Mouse (Mus musculus) ES-E14 (cell line): ENCODE data around the gene Gga2.

Source experiments
- CHD2 ChIP-seq: IDR thresholded peaks from 2 replicates; pipeline ENCODE4 v1.6.1; 2014; ENCODE audit warnings: mild to moderate bottlenecking, low read depth, low read length, inconsistent platforms
- ZNF384 ChIP-seq: IDR thresholded peaks from 2 replicates; pipeline ENCODE4 v1.6.1; 2012; ENCODE audit warnings: low read depth, low read length, inconsistent platforms

DNA sequence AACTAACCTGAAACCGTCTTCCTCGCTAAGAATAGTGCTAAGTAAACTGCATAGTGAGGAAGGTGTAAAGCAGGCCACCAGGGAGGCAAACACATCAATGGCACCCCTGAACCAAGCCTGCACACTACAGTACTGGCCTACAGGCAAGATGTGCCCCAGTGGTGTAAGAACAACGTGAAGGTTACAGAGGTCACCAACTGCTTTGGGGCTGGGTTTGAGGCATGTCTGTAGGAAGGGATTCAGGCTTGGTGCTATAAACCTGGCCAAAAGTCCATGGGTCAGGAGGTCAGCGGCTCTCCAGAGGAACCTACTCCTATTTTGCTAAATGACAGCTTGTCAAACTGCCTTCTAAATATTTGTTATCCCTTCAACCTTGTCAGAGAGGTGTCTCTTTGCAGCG lies 35.6 kb upstream of the Gga2 start:
- no peak for TF ChIP-seq ZNF384
- no peak for TF ChIP-seq CHD2
